Mouse (Mus musculus) T-cell, adult 2 months (primary cell): ENCODE measurements at regions not wholly inside any gene's neighbourhood (a gene's known extent, or its start where the extent isn't known, plus 50 kb on each side); places are given as distances from the start of the nearest gene placed in this dataset.

Source experiments
- DNase-seq: peaks from one replicate; pipeline ENCODE4 v3.0.0; 2022; ENCODE audit warnings: low spot score

- DNase-seq, result no peak
These were observed 80.6 kb downstream of the Fam53a start for GRCm38 (mm10) chr5:33548800-33549199.

DNA sequence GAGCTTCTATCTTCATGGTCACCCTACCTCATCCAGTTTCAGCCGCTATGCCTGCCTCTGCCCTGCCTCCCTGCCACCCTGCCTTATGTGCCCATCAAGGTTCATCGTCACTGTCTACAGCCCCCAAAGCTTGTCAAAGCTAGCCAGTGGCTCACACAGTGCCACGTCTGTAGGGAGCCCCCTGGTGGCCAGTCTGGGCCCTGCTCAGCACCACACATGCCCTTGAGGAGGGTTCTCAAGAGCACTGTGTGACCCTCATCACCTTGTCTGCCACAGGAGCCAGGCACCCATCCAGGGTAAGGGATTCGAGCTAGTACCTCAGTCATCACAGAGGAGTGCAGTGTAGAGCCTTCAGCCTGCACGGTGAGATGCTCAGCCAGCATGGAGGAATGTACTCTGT, 86.1 kb downstream of the Fam53a start:
- peak; percentile 55 for DNase-seq

- no peak for DNase-seq
These were observed 86.8 kb downstream of the Fam53a start for GRCm38 (mm10) chr5:33542643-33543042.

DNA sequence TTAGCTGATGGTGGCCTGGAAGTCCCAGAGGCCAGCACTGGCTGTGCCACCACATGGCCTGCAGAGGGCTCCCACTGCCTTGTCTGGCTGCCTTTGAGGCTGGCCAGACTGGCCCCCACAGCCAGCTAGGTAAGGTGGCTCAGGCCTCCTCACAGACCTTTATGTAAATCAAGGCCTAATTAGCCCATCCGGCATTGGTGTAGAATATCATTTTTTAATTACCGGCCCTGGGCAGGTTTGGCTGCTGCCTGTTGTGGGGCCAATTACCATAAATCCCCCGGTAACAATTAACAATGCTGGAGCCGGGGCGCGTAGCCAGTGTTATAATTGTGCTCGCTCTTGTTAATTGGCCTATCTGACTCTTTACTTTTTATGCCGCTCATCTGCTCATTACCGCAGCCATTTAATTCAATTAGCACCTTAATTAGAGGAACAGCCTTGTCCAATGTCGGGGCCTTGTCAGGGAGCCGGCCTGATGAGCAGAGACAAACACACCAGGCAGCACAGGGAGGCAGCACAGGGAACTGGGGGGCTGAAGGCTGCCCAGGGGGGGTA, 87.4 kb downstream of the Fam53a start:
- no peak for DNase-seq

GRCm38 (mm10) chr5:33540259-33540658, 89.2 kb downstream of the Fam53a start:
- no peak for DNase-seq

DNA sequence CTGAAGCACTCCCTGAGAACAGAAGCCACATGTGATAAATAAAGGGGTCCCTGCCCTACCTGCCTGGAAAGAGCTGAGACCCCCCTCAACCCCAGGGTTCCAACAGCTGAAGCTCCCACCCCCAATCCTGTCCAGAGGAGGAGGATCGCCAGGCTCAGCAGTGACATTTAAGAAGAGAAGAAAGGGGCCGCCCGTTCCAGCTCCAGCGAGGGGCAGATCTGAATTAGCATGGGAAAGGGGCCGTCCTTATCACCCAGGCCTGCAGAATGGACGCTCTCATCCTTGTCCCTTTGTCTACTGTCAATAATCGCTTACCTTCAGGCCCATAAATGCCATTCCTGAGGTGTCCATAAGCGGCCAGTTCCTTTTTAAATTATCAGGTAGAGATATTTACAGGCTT, 92.0 kb downstream of the Fam53a start:
- DNase-seq, result no peak

DNA sequence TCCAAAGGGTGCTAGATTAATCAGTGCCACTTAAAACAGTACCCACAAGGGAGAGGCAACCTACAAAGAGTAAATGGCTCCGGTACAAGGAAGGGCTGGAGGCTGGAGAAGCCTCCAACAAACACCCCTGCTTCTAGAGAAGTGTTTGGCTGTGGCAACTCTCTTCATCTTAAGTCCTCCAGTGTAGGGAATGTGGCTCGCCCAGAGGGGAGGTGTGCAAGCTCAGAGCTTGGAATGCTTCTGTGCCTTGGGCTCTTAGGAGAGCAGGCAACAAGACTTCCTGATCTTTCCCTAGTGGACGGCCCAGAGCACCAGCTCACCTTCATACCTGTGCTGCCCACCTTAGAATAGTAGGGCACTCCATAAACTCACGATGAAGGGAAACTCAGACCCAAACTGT, 92.4 kb downstream of the Fam53a start:
- no peak for DNase-seq

DNA sequence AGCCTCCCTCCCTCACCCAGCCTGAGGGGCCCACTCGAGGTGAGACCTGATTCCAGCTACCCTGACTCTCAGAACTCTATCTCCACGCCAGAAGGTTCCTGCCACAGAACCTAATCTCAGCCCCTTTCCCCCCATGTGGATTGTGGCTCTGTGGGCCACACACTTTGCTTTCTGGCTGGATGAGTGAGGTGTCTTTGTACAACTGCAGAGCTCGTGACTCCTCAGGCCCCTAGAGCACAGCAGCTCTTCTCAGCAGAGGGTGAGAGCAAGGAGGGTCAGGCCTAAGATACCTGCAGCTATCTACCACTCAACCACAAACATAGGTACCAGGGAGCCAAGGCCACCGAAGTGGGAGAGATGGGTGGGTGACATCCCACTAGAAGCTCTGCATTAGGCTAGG, 93.2 kb downstream of the Fam53a start:
- no peak for DNase-seq

DNA sequence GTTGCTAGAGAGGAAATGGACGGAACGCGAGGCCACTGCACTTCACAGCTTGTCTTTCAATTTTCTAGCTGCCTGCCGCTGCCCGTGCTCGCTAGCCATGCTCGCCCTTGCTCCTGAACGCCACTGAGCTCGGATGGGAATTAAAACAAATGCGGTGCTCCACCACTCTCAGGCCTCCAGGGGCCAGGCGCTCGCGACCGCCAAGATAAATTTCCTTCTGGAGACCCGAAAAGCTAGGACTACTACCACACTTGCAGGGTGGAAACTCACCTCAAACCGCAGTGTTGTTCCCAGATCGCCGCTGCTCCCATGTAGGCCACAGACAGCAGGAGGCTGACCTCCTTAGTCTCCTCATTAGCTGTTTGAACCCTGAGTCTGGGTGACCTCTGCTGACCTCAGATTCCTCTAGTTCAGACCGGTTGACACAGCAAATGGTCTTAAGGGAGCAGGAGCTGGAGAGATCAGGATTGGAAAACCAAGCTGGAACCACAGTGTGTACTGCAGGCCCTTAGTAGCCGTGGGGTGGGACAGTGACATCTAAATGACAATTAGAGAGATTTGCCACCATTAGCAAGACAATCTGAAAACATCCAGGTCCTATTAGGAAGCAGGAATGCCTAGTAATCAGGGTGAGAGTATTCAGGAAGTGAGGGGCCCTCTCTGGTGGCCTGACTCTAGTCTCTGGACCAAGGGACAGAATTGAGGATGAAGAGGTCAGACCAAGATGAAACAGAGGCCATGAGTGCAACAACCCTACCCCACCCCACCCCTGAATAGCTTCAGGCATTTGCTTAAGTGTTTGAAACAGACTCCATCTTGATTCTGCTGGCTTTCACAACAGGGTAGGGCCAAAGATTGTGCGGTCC, 94.1 kb downstream of the Fam53a start:
- no peak for DNase-seq

GRCm38 (mm10) chr5:33534345-33534744, 95.1 kb downstream of the Fam53a start:
- DNase-seq, result no peak

- no peak for DNase-seq
These were observed 96.2 kb downstream of the Fam53a start for GRCm38 (mm10) chr5:33533185-33533584.

GRCm38 (mm10) chr5:33531263-33531662, 97.5 kb upstream of the Nkx1-1 start:
- no peak for DNase-seq

DNA sequence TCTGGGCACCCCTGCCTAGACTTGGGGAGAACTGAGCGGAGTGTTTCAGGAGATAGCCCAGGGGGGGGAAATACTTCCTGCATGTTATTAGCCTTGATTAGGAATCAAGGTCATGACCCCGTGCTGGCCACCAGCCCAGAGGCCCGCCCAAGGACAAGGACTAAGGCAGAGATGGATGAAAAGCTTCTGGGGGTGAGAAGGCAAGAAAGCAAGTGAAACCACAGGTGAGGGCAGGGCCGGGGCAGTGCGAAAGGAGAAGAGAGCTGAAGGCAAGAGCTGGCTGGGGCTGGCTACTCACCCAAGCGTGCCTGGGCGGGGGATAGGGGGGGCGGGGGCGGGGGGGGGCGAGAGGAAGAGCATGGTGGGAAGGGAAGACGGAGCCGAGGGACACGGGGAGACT, 96.0 kb upstream of the Nkx1-1 start:
- no peak for DNase-seq

DNA sequence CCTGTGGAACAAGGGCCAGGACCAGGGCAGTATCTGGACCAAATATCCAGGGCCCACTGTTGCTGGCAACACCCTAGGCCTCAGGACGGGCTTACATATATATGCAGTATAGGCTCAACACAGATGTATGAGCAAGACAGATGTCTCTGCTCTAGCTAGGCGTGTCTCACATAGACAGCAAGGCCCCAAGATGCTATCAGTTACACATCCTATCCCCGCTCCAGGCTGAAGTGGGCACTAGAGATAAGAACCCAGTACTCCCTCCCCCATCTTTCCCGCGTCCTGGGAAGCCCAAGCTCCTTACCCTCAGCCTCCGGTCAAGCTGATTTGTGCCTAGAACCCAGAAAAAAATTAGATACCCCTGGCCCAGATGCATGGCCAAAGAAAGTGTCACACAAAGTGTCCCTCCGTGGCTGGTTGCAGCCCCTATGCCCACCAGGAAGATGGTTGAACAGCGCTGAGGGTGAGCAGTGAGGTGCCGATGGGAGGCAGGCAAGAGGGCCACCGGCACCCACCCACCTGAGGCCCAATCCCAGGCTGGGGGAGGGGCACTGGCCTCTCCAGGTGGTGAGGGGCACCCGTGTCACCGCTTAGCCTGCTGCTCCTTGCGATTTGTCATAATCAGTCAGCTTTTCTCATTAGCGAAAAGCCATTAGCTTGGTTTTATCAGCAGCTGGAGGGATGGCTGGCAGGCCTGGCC, 95.3 kb upstream of the Nkx1-1 start:
- no peak for DNase-seq

DNA sequence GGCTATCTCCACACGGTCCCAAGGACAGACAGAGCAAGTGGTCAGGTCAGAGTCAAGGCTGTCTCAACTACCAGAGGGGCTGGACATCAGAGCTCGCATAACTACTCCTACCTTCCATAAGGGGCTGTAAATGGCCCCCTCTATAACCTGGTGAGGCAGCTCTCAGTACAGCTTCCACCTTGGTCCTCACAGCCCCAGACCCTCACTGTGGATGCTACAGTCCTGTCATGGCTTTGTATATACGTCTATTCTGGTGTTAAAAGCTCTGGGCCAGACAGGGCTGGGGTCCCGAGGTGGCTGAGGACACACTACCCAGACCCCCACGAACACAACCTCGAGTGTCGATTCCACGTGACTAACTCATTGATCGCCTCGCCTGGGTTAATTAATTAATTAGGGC, 94.0 kb upstream of the Nkx1-1 start:
- DNase-seq, result no peak

- no peak for DNase-seq
These were observed 93.5 kb upstream of the Nkx1-1 start for GRCm38 (mm10) chr5:33527316-33527715.

DNA sequence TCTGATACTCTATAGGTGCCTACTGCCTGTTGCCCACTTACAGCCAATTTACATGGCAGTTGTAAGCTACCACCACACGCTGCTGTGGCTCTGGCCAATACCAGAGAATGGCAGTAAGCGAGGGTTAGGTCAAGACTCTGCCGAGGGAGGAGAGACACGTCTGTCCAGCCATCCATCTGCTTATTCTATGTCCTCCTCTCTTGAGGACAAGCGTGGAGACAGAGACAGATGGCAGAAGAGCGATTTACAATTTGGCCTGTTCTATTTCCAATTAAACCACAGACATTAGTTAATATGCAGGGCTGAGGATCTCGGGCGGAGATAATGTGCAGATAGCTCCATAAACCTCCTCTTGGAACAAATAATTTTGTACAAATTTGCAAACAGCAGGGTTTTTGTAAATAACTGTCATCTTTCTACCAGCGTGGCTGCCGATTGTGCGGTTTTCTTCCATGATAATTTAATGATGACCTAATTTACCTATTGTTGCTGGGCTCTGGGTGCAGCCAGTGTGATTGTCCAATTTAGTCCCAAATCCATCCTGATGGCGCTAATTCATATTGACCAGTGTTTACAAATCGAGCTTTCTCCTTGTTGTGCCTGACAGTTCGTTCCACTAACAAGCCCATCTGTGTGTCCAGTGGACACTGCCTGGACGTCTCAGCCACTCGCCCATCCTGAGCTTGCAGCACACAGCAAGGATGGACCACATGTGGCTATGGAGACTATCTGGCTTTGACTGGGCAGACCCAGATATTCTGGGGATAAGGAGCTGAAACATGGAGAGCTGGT, 88.4 kb upstream of the Nkx1-1 start:
- DNase-seq, result no peak

- DNase-seq, result peak; percentile 45
These were observed 87.1 kb upstream of the Nkx1-1 start for GRCm38 (mm10) chr5:33520856-33521255.

- DNase-seq, result no peak
These were observed 85.6 kb upstream of the Nkx1-1 start for GRCm38 (mm10) chr5:33519394-33519793.

DNA sequence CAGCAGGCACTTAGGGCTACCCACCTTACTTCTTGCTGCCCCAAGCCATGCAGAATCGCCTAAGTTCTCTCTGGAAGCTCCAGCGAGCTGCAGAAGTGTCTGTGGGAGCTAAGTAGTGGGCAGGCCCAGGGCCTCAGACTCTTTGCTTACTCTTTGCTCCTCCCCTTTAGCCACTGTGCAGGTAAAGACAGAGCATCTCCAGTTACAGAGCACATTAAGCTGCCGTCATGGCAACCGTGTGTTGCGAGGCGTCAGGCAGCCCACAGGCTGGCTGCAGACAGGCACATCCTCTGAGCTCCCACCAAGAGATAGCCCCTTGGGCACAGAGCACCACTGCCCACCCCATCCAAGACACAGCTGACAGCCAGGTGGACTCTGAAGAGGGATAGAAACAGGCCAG, 85.1 kb upstream of the Nkx1-1 start:
- no peak for DNase-seq

- DNase-seq, result no peak
These were observed 83.8 kb upstream of the Nkx1-1 start for GRCm38 (mm10) chr5:33517625-33518024.

- DNase-seq, result no peak
These were observed 82.4 kb upstream of the Nkx1-1 start for GRCm38 (mm10) chr5:33516211-33516610.
